Mouse (Mus musculus): Measurements from ENCODE around the gene Cntn3.

Gene Cntn3

DNA sequence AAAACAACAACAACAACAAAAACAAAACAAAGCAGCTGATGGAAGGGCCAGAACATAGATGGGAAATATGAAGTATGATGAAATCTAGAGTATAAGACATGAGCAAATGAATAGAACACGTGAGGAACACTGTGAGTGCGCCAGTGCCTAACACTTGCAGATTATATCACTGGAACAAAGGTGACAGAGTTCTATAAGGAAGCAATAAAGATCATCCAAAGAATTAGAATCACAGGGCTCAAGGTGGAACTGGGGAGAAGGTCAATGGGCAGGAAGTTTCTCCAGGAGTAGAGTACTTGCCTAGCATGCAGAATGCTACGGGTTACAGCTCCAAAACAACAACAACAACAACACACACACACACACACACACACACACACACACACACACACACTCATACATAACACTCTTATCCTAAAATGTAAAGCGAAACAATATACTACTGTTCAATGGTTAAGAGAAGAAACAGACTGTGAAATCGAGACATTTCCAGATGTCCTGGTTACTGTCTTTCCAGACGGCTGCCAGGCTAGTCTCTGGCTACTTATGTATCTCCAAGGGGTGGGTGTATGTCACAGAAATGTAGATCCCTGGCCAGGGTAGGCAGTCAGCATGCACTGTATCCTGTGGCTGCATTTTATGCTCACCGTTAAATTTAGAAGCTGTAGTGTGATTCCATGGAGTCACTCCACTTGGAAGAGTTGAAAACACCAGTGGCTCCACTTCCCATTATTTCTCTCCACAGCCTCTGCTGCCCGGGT lies 94.4 kb downstream of the Cntn3 start:
- in situ Hi-C loops (cut with MboI, MseI), result no loop called here

DNA sequence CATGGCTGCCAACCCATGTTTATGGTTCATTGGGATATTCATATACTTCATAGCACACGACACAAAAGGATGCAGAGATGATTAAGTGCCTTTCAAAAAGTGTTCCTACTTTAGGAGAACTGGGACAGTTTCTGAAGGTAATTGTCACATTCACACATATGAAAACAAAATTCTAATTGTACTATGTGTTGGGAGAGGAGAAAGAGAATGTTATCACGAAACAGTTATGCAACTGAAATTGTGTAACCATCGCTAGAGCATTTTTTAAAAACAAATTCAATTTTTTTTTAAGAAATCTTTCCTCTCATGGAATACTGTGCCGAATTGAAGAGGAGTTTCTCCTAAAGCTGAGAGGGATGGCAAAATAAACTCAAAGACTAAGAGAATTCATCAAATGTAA lies 134.5 kb downstream of the Cntn3 start:
- in situ Hi-C loops (cut with MboI, MseI), result loop anchor here in 1 of 2 experiments (10.0 kb wide), 1 partner anchor 1704 kb away; no protein-coding TSS in a partner anchor

DNA sequence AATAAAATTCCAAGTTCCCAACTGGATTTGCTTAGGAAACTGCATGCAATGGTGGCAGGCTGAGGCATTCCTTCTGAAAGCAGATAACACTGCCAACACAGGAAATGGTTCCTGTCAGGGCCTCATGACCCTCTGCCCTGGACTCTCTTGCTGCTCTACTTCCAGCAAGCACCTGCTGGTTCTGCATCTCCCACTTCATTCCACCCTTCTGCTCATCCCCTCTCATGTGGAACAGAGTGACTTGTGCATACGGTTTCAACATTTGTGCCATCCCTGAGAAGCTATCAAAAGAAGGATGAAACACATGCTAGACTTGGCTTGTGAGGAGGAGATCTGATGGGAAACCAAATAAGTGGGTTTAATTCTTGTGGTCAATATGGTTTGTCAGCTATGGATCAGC lies 145.4 kb downstream of the Cntn3 start:
- in situ Hi-C loops (cut with MboI, MseI), result no loop called here

DNA sequence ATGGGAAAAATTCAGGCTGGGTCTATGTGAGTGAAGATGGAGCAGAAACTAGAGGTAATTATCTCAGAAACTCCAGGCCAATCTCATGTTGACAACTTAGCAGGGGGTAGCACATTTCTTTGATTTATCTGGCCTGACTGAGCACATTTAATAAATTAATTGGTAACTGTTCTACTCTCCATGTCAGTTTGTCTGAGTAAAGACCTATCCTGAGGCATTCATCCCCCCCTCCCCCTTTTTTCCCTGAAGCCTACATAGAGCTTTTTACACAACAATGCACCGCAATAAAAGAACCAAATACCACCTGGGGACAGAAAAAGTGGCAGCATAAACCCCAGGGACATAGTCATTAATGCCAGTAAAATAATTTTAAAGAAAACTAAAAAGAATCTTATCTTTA lies 151.1 kb downstream of the Cntn3 start:
- in situ Hi-C loops (cut with MboI, MseI), result loop anchor here in 1 of 2 experiments (25.0 kb wide), 1 partner anchor 1366 kb away; no protein-coding TSS in a partner anchor

DNA sequence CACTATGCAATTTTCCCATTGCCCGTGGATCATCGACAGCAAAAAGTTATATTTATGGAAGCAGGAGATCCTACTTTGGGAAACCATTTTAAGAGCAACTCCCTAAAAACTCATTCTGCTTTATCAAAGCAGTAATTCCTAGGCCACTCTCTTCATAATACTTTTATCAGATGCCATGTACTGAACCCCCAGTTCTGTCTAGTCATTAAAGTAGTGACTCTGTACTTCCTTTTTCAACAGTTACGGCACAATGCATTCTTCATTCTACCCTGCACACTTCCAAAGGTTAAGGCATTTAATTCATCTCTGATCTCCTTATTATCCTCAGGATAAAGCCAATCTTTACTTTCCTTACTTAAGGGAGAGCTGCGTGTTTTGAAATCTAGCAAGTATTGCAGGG lies 184.3 kb downstream of the Cntn3 start:
- in situ Hi-C loops (cut with MboI, MseI), result no loop called here

DNA sequence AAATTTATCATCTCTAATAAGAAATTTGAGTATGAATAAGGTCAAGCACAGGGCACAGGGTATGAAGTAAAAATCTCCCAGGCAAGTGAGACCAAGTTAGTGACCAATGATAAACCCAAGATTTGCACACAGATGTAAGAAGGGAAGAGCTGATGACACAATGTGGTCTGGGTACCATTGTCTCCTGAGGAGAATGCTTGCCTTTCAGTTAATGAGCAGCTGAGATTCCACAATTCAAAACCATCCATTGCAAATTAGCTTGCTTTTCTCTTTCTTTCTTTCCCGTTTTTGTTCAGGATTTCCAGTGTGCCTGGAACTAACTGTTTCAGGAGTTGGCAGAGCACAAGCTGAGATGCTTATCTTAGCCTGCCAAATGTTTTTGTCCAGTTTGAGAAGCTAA lies 200.8 kb downstream of the Cntn3 start:
- in situ Hi-C loops (cut with MboI, MseI), result no loop called here

DNA sequence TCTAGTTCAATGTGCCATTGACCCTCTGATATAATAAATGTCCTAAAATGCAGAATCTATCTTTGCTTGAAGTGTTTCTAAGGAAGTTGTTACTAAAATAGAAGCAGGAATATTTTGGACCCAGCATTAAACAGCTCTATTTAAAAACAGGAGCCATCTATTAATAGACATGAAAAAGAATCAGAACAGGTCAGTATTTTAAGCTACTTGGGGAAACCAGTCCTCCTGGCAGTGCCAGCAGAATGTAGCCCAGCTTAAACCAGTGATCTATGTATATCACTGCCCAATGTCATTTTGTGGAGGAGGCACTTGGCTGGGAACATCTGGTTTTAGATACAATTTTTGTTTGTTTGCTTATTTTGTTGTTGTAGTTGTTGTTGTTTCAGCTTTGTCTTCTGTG lies 209.0 kb downstream of the Cntn3 start:
- in situ Hi-C loops (cut with MboI, MseI), result no loop called here

DNA sequence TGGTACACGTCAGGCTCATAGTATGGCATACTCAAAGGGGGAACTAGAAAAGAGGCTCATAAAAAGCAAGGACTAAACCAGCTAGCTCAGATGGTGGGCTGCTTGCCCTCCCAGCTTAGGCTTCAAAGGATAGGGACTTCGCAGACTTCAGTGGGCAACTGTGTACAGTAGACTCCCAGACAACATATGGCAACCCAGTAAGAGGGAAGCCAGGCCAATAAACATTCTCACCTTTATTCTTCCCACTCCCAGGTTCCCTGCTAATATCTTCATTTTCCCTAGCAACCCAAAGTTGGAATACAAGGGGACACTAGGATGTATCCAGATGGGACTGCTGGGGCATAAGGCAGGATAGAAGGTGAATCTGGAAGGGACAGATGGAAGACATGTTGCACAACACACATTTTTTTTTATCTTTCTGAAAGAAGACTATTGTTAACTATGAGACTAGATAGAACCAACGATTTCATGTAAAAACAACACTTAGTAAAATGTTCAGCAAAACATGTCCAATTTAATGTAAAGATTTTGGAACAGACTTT lies 209.5 kb downstream of the Cntn3 start:
- in situ Hi-C loops (cut with MboI, MseI), result no loop called here

DNA sequence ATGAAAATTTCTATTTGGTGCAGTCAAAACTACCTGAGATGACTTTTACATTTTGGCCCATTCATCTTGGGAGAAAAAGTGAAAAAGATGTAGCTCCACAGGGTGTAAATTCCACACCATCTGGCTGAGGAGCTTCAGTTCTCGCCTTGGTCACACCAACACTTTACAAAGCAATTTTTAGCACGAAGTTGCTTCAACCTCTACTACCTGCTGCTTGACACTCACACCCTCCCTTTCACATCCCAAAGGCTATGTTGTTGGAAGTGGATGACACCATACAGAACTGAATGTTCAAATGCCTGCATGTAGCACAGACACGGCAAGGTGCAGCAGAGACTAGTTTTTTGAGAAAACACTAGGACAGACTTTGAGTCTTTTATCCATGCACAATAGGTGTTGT lies 240.8 kb downstream of the Cntn3 start:
- in situ Hi-C loops (cut with MboI, MseI), result no loop called here

DNA sequence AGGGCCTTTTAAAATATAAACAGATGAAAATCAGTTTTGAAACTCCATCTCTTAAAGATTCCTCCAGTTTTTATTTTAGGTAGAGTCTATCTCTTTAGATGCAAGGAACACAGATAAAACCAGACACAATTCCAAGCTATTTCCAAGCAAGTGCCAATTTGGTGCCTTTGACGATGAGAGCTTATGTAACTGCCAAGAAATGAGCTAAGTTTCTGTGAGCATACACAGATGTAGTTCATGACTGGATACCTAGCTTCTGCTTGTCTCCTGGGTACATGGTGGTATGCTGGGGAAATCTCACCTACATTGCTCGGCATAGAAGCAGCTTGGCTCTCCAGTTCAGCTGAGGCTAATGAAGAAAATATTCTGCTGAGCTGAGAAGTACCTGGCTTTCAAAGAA lies 246.2 kb downstream of the Cntn3 start:
- in situ Hi-C loops (cut with MboI, MseI), result no loop called here

DNA sequence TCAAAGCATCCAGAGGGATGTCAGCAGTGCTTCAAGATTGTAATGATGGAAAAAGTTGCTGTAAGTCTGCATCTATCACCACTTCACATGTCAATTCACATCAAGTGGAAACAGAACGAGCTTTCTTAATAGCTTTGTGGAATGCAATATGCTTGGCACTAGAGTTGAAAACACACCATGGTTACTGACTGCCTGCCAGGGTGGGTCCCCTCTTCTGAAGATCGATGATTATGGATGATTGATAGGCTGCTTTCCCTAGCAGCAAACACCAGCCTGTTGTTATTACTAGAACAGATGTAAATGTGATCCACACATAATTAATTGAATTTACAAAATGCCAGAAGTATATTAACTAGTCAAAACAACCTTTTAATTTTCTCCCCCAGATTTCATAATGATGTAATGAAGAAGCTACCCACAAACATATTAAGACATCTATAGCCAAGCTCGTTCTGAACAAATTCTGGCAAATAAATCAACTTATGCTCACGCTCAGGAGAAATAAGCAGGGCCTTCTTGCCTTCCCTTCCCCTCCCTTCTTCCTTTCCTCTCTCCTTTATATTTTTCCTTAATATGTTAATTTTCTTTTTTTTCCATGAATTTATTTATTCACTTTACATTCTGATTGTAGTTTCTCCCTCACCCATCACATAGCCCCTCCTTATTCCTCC lies 250.2 kb downstream of the Cntn3 start:
- in situ Hi-C loops (cut with MboI, MseI), result no loop called here

DNA sequence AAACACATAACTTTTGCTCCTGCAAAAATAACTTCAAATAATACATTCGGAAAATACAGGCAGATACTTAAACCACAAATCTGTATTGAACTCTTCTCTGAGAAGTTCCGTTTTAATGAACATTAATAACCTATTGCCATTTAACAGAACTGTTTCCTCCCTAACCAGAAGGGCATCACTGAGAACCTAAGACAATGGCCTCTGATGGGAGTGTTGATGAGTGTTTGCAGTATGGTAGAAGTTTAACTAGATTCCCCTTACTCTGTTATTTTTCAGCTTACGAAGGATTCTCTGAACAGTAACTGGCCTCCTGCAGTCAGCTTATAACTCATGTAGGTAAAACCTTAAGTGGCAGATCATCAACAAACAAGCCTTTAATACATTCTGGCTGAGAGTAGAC lies 253.1 kb downstream of the Cntn3 start:
- in situ Hi-C loops (cut with MboI, MseI), result no loop called here

DNA sequence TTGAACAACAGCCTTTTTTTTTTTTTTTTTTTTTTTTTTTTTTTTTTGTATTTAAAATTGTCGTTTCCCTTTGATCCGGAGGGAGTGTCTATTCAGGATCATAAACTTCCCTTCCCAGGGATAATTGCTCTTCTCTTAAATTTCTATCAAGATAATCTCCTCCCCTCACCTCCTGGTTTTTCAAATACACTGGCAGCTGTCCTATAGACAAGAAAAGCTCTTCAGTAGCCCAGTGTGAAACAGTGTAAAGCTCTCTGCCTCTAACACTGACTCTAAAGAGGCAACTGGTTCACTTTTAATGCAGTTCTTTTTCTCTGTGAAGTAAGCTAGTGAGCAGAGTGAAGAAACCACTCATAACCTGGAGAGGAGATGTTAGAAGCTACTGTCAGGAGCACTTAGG lies 290.0 kb downstream of the Cntn3 start:
- in situ Hi-C loops (cut with MboI, MseI), result no loop called here

DNA sequence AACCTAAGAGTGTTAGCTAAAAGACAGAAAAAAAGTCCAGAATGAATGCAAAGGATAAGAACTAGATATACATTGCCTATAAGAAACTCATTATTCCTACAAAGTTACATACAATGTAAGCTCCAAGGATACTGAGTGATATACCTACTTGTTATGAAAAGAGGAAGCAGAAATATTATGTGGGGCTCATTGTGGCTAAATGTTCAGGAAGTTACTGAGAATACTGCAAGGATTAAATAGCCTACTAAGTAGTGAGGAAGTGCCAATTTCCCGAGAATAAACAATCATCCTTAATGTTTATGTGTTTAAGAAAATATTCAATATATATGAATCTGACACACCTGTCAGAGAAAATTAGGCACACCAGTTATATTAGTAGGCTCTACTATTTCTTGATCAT lies 341.9 kb downstream of the Cntn3 start:
- in situ Hi-C loops (cut with MboI, MseI), result no loop called here

DNA sequence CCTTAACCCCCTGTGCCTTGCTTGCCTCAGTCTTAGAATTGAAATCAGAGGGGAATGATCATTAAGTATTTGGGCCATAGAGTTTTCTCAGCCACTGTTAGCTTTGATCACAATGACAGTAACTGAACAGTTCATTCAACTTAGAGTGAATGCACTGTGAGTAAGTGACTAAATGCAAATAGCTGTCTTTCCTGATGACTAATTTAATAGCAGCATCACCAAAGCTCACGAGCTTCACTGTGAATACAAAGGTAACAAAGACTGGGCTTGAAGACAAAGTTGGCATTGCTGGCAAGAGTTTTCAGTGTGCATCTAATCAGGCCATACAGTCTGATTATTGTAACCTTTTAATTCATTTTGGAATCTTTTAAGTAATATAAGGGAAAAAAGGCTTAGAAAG lies 386.6 kb downstream of the Cntn3 start:
- in situ Hi-C loops (cut with MboI, MseI), result loop anchor here in 1 of 2 experiments (10.0 kb wide), 1 partner anchor 1132 kb away; no protein-coding TSS in a partner anchor

DNA sequence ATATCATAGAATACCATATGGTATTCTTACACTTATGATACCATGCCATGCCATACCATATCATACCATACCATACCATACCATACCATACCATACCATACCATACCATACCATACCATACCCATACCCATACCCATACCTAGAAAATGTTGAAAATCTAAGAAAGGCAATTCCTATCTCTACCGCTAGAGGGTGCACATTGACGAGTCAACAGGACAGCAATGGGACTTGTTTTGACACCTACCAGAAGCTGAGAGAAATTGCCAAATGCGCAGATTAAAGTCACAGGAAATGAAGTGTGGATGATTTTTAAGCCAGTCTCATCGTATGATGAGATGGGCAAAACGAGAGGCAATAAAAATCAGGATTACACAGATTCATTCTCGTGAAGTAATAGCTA lies 402.0 kb downstream of the Cntn3 start:
- in situ Hi-C loops (cut with MboI, MseI), result loop anchor here in 1 of 2 experiments (25.0 kb wide), 1 partner anchor 1041 kb away; no protein-coding TSS in a partner anchor

DNA sequence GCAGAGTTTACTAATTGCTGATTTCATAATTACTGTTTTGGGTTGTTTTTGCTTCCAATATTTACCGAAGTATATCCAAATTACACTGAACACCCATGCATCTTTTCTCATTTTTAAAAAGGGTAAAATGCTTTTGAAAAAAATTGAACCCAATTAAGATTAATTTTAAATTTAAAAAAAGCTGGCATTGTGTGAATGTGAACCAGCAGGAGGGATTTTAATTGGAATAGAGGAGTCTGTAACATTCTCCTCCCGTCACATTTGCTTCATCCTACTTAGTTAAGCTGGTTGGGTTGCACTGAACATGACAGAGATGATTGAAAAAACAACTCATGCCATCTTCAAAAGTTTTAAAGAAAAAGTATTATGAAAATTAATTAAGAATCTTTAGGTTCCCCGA lies 411.7 kb downstream of the Cntn3 start:
- in situ Hi-C loops (cut with MboI, MseI), result loop anchor here in 1 of 2 experiments (25.0 kb wide), 1 partner anchor 1051 kb away; no protein-coding TSS in a partner anchor

DNA sequence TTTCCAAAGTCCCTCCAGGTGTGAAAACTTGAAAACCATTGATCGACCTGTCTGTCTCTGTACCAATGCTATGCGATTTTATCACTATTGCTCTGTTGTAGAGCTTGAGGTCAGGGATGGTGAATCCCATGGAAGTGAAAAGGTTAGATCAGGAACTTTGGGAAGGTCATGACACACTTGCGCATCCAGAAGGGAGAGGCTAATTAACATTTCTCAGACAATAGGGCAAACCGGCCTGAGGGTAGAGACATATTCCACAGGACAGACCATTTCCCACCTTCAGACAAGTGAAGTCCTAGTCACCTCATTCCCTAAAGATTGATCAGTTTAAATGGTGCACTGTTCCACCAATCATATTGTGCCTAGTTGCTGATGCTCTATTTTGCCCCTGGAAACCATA lies 451.2 kb downstream of the Cntn3 start:
- in situ Hi-C loops (cut with MboI, MseI), result no loop called here

DNA sequence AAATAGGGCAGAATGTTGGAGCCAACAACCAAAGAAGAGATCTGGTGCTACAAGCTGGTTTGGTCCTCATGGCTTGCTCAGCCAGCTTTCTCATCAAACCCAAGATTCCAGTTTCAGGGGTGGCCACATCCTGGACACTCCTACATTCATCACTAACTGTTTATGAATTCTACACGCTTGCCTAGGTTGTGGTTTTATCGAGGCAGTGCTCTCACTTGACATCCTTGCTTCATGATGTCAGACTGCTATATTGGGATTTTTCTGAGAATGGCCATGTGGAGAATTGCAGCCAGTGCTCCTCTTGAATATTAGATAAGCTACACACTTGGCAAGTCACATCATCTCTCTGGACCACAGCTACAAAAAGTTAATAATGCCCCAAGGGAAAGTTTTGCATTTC lies 452.9 kb downstream of the Cntn3 start:
- in situ Hi-C loops (cut with MboI, MseI), result no loop called here

DNA sequence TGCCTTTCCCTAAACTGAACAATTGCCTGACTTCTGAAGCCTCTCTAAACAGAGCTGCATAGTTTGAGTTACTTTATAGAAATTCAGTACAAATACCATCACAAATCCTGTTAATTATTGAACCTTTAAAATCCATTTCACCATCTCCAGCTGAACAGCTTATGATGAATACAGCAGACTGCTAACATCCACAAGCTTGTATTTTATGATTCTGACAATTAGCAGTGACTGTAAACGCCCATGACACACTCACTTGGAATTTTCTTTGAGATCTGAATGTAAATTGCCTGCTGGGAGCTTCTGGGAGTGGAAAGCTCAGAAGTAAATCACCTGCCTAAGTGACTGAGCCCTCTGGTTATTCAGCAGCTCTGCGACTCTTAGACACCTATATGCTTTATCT lies 459.3 kb downstream of the Cntn3 start:
- in situ Hi-C loops (cut with MboI, MseI), result no loop called here
